Mouse (Mus musculus): ENCODE data around the gene Cilp2. TPM values are rescaled to one million over a fixed set of nuclear protein-coding genes. Genes with fewer than 3 reads are reported as not detected.
A peak's percentile ranks its signal among the peaks of the same experiment; 100 is the strongest.

The Cilp2 gene
- polyA plus RNA-seq, 1 experiment, result 0.02 TPM

- H3K27me3 ChIP-seq (ENCODE audit: control insufficient read depth, insufficient read depth, insufficient read length), result no peaks in the 10 kb centered on the region
- no peaks in the 10 kb centered on the region for H3K79me3 ChIP-seq (ENCODE audit: low read depth)
- H3ac ChIP-seq (ENCODE audit: control insufficient read depth, insufficient read length, low read depth), result no peak overlapping the region
- no peak overlapping the region for H3K4me3 ChIP-seq (ENCODE audit: insufficient read depth, poor library complexity, severe bottlenecking)
- no peaks in the 10 kb centered on the region for H3K79me2 ChIP-seq (ENCODE audit: control insufficient read depth, insufficient read depth)
- no peaks in the 10 kb centered on the region for H3K36me3 ChIP-seq (ENCODE audit: control insufficient read depth, insufficient read depth)
- TF ChIP-seq MAX (IDR thresholded peaks at IDR 0.05) (no peak), FOSL1 (IDR thresholded peaks at IDR 0.05; ENCODE audit: insufficient read depth, low read length, poor library complexity, severe bottlenecking) (no peak)
Observed at GRCm38 (mm10) chr8:69877396-69877795, 10.1 kb downstream of the Cilp2 start.

- H3ac ChIP-seq (ENCODE audit: control insufficient read depth, insufficient read length, low read depth), result no peak overlapping the region
- H3K4me3 ChIP-seq (ENCODE audit: insufficient read depth, poor library complexity, severe bottlenecking), result no peak overlapping the region
- H3K27me3 ChIP-seq (ENCODE audit: control insufficient read depth, insufficient read depth, insufficient read length), result no peaks in the 10 kb centered on the region
- TF ChIP-seq FOSL1 (IDR thresholded peaks at IDR 0.05; ENCODE audit: insufficient read depth, low read length, poor library complexity, severe bottlenecking) (no peak), MYOD1 (IDR thresholded peaks at IDR 0.05; ENCODE audit: control insufficient read depth, insufficient read length, low read depth) (no peak), MYOG (IDR thresholded peaks at IDR 0.05; ENCODE audit: control insufficient read depth, extremely low read depth, insufficient read length) (no peak), CEBPB (IDR thresholded peaks at IDR 0.05; ENCODE audit: low read depth) (no peak), MAX (IDR thresholded peaks at IDR 0.05) (no peak), USF1 (IDR thresholded peaks at IDR 0.05; ENCODE audit: low read depth) (no peak), CTCF (IDR thresholded peaks at IDR 0.05; ENCODE audit: control insufficient read depth, insufficient read depth, insufficient read length) (no peak)
- no peaks in the 10 kb centered on the region for H3K79me3 ChIP-seq (ENCODE audit: low read depth)
- H3K79me2 ChIP-seq (ENCODE audit: control insufficient read depth, insufficient read depth), result no peaks in the 10 kb centered on the region
- no peaks in the 10 kb centered on the region for H3K36me3 ChIP-seq (ENCODE audit: control insufficient read depth, insufficient read depth)
Observed at GRCm38 (mm10) chr8:69876967-69877366, 10.5 kb downstream of the Cilp2 start.

GRCm38 (mm10) chr8:69876097-69876496 lies 11.4 kb downstream of the Cilp2 start:
- no peaks in the 10 kb centered on the region for H3K36me3 ChIP-seq (ENCODE audit: control insufficient read depth, insufficient read depth)
- H3K27me3 ChIP-seq (ENCODE audit: control insufficient read depth, insufficient read depth, insufficient read length), result peaks cover under 1% of the 10 kb centered on the region
- no peaks in the 10 kb centered on the region for H3K79me3 ChIP-seq (ENCODE audit: low read depth)
- no peak overlapping the region for H3ac ChIP-seq (ENCODE audit: control insufficient read depth, insufficient read length, low read depth)
- H3K4me3 ChIP-seq (ENCODE audit: insufficient read depth, poor library complexity, severe bottlenecking), result no peak overlapping the region
- H3K79me2 ChIP-seq (ENCODE audit: control insufficient read depth, insufficient read depth), result no peaks in the 10 kb centered on the region
- no peak for TF ChIP-seq USF1 (IDR thresholded peaks at IDR 0.05; ENCODE audit: low read depth)
- TF ChIP-seq MAX (IDR thresholded peaks at IDR 0.05), result no peak
- no peak for TF ChIP-seq MYOD1 (IDR thresholded peaks at IDR 0.05; ENCODE audit: control insufficient read depth, insufficient read length, low read depth)
- no peak for TF ChIP-seq CEBPB (IDR thresholded peaks at IDR 0.05; ENCODE audit: low read depth)
- no peak for TF ChIP-seq MYOG (IDR thresholded peaks at IDR 0.05; ENCODE audit: control insufficient read depth, extremely low read depth, insufficient read length)
- no peak for TF ChIP-seq FOSL1 (IDR thresholded peaks at IDR 0.05; ENCODE audit: insufficient read depth, low read length, poor library complexity, severe bottlenecking)
- TF ChIP-seq CTCF (IDR thresholded peaks at IDR 0.05; ENCODE audit: control insufficient read depth, insufficient read depth, insufficient read length), result no peak

DNA sequence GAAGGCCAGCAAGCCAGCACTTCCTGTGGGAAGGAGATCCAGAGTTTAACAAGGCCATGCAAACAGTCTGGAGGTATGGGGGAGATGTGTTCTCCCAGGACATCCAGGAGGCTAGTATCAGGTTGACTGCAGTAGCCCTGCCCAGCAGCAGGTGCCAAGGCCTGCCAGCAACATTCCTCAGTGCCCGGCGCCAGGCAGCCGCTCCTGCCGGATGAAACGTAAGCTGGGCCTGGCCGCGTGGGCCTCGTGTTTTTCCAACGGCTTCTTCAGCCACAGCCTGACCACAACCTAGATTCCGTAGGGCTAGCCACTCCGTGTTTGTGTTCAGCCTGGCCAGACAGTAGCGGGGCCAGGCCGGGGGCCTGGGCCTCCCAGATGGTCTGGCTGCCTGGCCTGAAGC lies 12.8 kb downstream of the Cilp2 start:
- H3ac ChIP-seq (ENCODE audit: control insufficient read depth, insufficient read length, low read depth), result no peak overlapping the region
- H3K27me3 ChIP-seq (ENCODE audit: control insufficient read depth, insufficient read depth, insufficient read length), result peaks cover 3% of the 10 kb centered on the region
- no peaks in the 10 kb centered on the region for H3K79me3 ChIP-seq (ENCODE audit: low read depth)
- no peaks in the 10 kb centered on the region for H3K79me2 ChIP-seq (ENCODE audit: control insufficient read depth, insufficient read depth)
- no peaks in the 10 kb centered on the region for H3K36me3 ChIP-seq (ENCODE audit: control insufficient read depth, insufficient read depth)
- no peak for TF ChIP-seq USF1 (IDR thresholded peaks at IDR 0.05; ENCODE audit: low read depth)
- H3K4me3 ChIP-seq (ENCODE audit: insufficient read depth, poor library complexity, severe bottlenecking), result no peak overlapping the region

- no peak for TF ChIP-seq MYOG (IDR thresholded peaks at IDR 0.05; ENCODE audit: control insufficient read depth, extremely low read depth, insufficient read length)
- TF ChIP-seq CTCF (IDR thresholded peaks at IDR 0.05; ENCODE audit: control insufficient read depth, insufficient read depth, insufficient read length), result peak; percentile 40
- no peak for TF ChIP-seq MAX (IDR thresholded peaks at IDR 0.05)
- TF ChIP-seq MYOD1 (IDR thresholded peaks at IDR 0.05; ENCODE audit: control insufficient read depth, insufficient read length, low read depth), result no peak
- no peak for TF ChIP-seq CEBPB (IDR thresholded peaks at IDR 0.05; ENCODE audit: low read depth)
- TF ChIP-seq FOSL1 (IDR thresholded peaks at IDR 0.05; ENCODE audit: insufficient read depth, low read length, poor library complexity, severe bottlenecking), result no peak
Observed at GRCm38 (mm10) chr8:69874155-69874554, 13.3 kb downstream of the Cilp2 start.

GRCm38 (mm10) chr8:69870907-69871306 lies 16.6 kb downstream of the Cilp2 start:
- Histone ChIP-seq H3K4me3 (ENCODE audit: insufficient read depth, poor library complexity, severe bottlenecking) (no peak overlapping the region), H3K27me3 (ENCODE audit: control insufficient read depth, insufficient read depth, insufficient read length) (peaks cover 3% of the 10 kb centered on the region), H3K36me3 (ENCODE audit: control insufficient read depth, insufficient read depth) (no peaks in the 10 kb centered on the region), H3K79me2 (ENCODE audit: control insufficient read depth, insufficient read depth) (no peaks in the 10 kb centered on the region), H3K79me3 (ENCODE audit: low read depth) (no peaks in the 10 kb centered on the region), H3ac (ENCODE audit: control insufficient read depth, insufficient read length, low read depth) (no peak overlapping the region)
- no peak for TF ChIP-seq MYOD1 (IDR thresholded peaks at IDR 0.05; ENCODE audit: control insufficient read depth, insufficient read length, low read depth)
- no peak for TF ChIP-seq FOSL1 (IDR thresholded peaks at IDR 0.05; ENCODE audit: insufficient read depth, low read length, poor library complexity, severe bottlenecking)
- TF ChIP-seq MAX (IDR thresholded peaks at IDR 0.05), result no peak
- TF ChIP-seq MYOG (IDR thresholded peaks at IDR 0.05; ENCODE audit: control insufficient read depth, extremely low read depth, insufficient read length), result no peak
- TF ChIP-seq USF1 (IDR thresholded peaks at IDR 0.05; ENCODE audit: low read depth), result no peak
- TF ChIP-seq CTCF (IDR thresholded peaks at IDR 0.05; ENCODE audit: control insufficient read depth, insufficient read depth, insufficient read length), result no peak
- no peak for TF ChIP-seq CEBPB (IDR thresholded peaks at IDR 0.05; ENCODE audit: low read depth)

More at GRCm38 (mm10) chr8:69874155-69874554, 13.3 kb downstream of the Cilp2 start:
- H3ac ChIP-seq (ENCODE audit: control insufficient read depth, insufficient read length, low read depth), result no peak overlapping the region
- no peaks in the 10 kb centered on the region for H3K79me3 ChIP-seq (ENCODE audit: low read depth)
- no peaks in the 10 kb centered on the region for H3K36me3 ChIP-seq (ENCODE audit: control insufficient read depth, insufficient read depth)
- H3K4me3 ChIP-seq (ENCODE audit: insufficient read depth, poor library complexity, severe bottlenecking), result no peak overlapping the region
- peaks cover 3% of the 10 kb centered on the region for H3K27me3 ChIP-seq (ENCODE audit: control insufficient read depth, insufficient read depth, insufficient read length)
- no peaks in the 10 kb centered on the region for H3K79me2 ChIP-seq (ENCODE audit: control insufficient read depth, insufficient read depth)
